Mouse (Mus musculus) lung, embryonic 15.5 days (tissue): Measurements from ENCODE around the gene Cds2. TPM values are rescaled to one million over a fixed set of nuclear protein-coding genes. Genes with fewer than 3 reads are reported as not detected.
"Not testable (repeated sequence)": the region's sequence is repeated elsewhere in the genome, so short reads cannot be mapped to it uniquely, and the experiment has no call there.

ENCODE experiments used
- ATAC-seq: fragments of 200-750 bp; cut with Nextera tagmentation; 2 replicates; pipeline ENCODE4 v1.8.0; 2017; ENCODE audit warnings: moderate number of reproducible peaks, borderline replicate concordance; ENCODE audit not compliant: low FRiP score, low TSS enrichment; ENCODE audit errors: extremely low read depth
- H3K27ac ChIP-seq: fragments of 300-500 bp; sonication (generic); 2 replicates; pipeline ENCODE4 v1.5.1; 2015; ENCODE audit warnings: moderate library complexity, mild to moderate bottlenecking, inconsistent platforms
- H3K27me3 ChIP-seq: fragments of 300-500 bp; sonication (generic); 2 replicates; pipeline ENCODE4 v1.6.1; 2015; ENCODE audit warnings: inconsistent platforms
- H3K36me3 ChIP-seq: fragments of 300-500 bp; sonication (generic); 2 replicates; pipeline ENCODE4 v1.6.1; 2015; ENCODE audit warnings: inconsistent platforms
- H3K4me1 ChIP-seq: fragments of 300-500 bp; sonication (generic); 2 replicates; pipeline ENCODE4 v1.6.1; 2015; ENCODE audit warnings: inconsistent platforms
- H3K4me2 ChIP-seq: fragments of 300-500 bp; sonication (generic); 2 replicates; pipeline ENCODE4 v1.6.1; 2015; ENCODE audit warnings: inconsistent platforms, mild to moderate bottlenecking, moderate library complexity
- H3K4me3 ChIP-seq: fragments of 300-500 bp; sonication (generic); 2 replicates; pipeline ENCODE4 v1.5.1; 2015; ENCODE audit warnings: mild to moderate bottlenecking, inconsistent platforms
- H3K9ac ChIP-seq: fragments of 300-500 bp; sonication (generic); 2 replicates; pipeline ENCODE4 v1.6.1; 2015; ENCODE audit warnings: inconsistent platforms
- H3K9me3 ChIP-seq: fragments of 300-500 bp; sonication (generic); 2 replicates; pipeline ENCODE4 v1.6.1; 2016; ENCODE audit warnings: inconsistent platforms
- WGBS: fragments of 180-500 bp; shearing (Covaris S2); methylation state at CpG from one replicate; pipeline ENCODE4 v1.1.7; 2015; 5-methylcytosine and 5-hydroxymethylcytosine counted together
- polyA plus RNA-seq: library from polyadenylated mRNA; unstranded; fragments of >200 nt; fragmentation: Nextera tagmentation; extraction: Ambion mirVana; gene quantifications from 2 replicates; pipeline ENCODE4 v1.2.1, GENCODE M21; 2015

Cds2 gene
- polyA plus RNA-seq, 1 experiment from 2014 or later: 24.4 TPM

GRCm38 (mm10) chr2:132305165-132305564, 42.2 kb downstream of the Cds2 start:
- no peak overlapping the region for H3K4me2 ChIP-seq
- no peaks in the 10 kb centered on the region for H3K4me1 ChIP-seq
- H3K9me3 ChIP-seq: no peaks in the 10 kb centered on the region
- H3K4me3 ChIP-seq: no peak overlapping the region
- 71% methylated on average over 7 of the region's 7 CpGs for WGBS
- H3K9ac ChIP-seq: no peak overlapping the region
- H3K27ac ChIP-seq: no peak overlapping the region
- no peak for ATAC-seq
- H3K27me3 ChIP-seq: no peaks in the 10 kb centered on the region
- peaks cover 39% of the 10 kb centered on the region for H3K36me3 ChIP-seq

- Histone ChIP-seq H3K36me3 (peaks cover 35% of the 10 kb centered on the region), H3K4me2 (no peak overlapping the region), H3K27me3 (no peaks in the 10 kb centered on the region), H3K9me3 (no peaks in the 10 kb centered on the region), H3K9ac (no peak overlapping the region), H3K27ac (no peak overlapping the region), H3K4me1 (no peaks in the 10 kb centered on the region), H3K4me3 (no peak overlapping the region)
- ATAC-seq: no peak
- WGBS: 41% methylated on average over 4 of the region's 4 CpGs
Measured at GRCm38 (mm10) chr2:132305988-132306387, 43.0 kb downstream of the Cds2 start.

GRCm38 (mm10) chr2:132307213-132307843, 44.4 kb downstream of the Cds2 start:
- no peak for ATAC-seq
- Histone ChIP-seq H3K27me3 (no peaks in the 10 kb centered on the region), H3K27ac (no peak overlapping the region), H3K4me3 (no peak overlapping the region), H3K9ac (no peak overlapping the region), H3K36me3 (peaks cover 21% of the 10 kb centered on the region; the same call in 1 of the 2 replicates), H3K9me3 (no peaks in the 10 kb centered on the region), H3K4me1 (no peaks in the 10 kb centered on the region), H3K4me2 (no peak overlapping the region)
- WGBS: 92% methylated on average over 11 of the region's 11 CpGs

- peaks cover 17% of the 10 kb centered on the region; the same call in 1 of the 2 replicates for H3K36me3 ChIP-seq
- 92% methylated on average over 6 of the region's 6 CpGs for WGBS
- ATAC-seq: no peak
Measured at GRCm38 (mm10) chr2:132308829-132309228, 45.9 kb downstream of the Cds2 start.

GRCm38 (mm10) chr2:132309398-132309930, 46.5 kb downstream of the Cds2 start:
- no peak for ATAC-seq
- peaks cover 14% of the 10 kb centered on the region; the same call in 1 of the 2 replicates for H3K36me3 ChIP-seq

More at GRCm38 (mm10) chr2:132308829-132309228, 45.9 kb downstream of the Cds2 start:
- Histone ChIP-seq H3K4me1 (no peaks in the 10 kb centered on the region), H3K27ac (no peak overlapping the region), H3K4me3 (no peak overlapping the region), H3K4me2 (no peak overlapping the region), H3K9me3 (no peaks in the 10 kb centered on the region), H3K27me3 (no peaks in the 10 kb centered on the region), H3K9ac (no peak overlapping the region)

GRCm38 (mm10) chr2:132312616-132313015, 49.7 kb downstream of the Cds2 start:
- Histone ChIP-seq H3K9me3 (no peaks in the 10 kb centered on the region), H3K4me1 (no peaks in the 10 kb centered on the region), H3K4me3 (no peak overlapping the region), H3K36me3 (no peaks in the 10 kb centered on the region), H3K4me2 (no peak overlapping the region), H3K27me3 (no peaks in the 10 kb centered on the region), H3K9ac (no peak overlapping the region), H3K27ac (no peak overlapping the region)
- WGBS: 74% methylated on average over 5 of the region's 5 CpGs
- ATAC-seq: no peak

More at GRCm38 (mm10) chr2:132309398-132309930, 46.5 kb downstream of the Cds2 start:
- Histone ChIP-seq H3K4me3 (no peak overlapping the region), H3K9ac (no peak overlapping the region), H3K27me3 (no peaks in the 10 kb centered on the region), H3K4me2 (no peak overlapping the region), H3K27ac (no peak overlapping the region), H3K4me1 (no peaks in the 10 kb centered on the region), H3K9me3 (no peaks in the 10 kb centered on the region)
- 91% methylated on average over 6 of the region's 6 CpGs for WGBS

- 92% methylated on average over 2 of the region's 2 CpGs for WGBS
- no peak for ATAC-seq
Measured at GRCm38 (mm10) chr2:132313568-132313967, 50.6 kb downstream of the Cds2 start.

GRCm38 (mm10) chr2:132314057-132314456, 51.1 kb downstream of the Cds2 start:
- not testable (repeated sequence) for H3K36me3 ChIP-seq, H3K27me3 ChIP-seq, H3K4me3 ChIP-seq, H3K9ac ChIP-seq, H3K4me2 ChIP-seq, H3K27ac ChIP-seq, H3K4me1 ChIP-seq, H3K9me3 ChIP-seq, ATAC-seq
- WGBS: 81% methylated on average over 8 of the region's 8 CpGs

More at GRCm38 (mm10) chr2:132313568-132313967, 50.6 kb downstream of the Cds2 start:
- Histone ChIP-seq H3K9ac (no peak overlapping the region), H3K4me3 (no peak overlapping the region), H3K9me3 (no peaks in the 10 kb centered on the region), H3K4me1 (no peaks in the 10 kb centered on the region), H3K4me2 (no peak overlapping the region), H3K36me3 (no peaks in the 10 kb centered on the region), H3K27me3 (no peaks in the 10 kb centered on the region), H3K27ac (no peak overlapping the region)

- Histone ChIP-seq H3K36me3 (no peaks in the 10 kb centered on the region), H3K4me2 (no peak overlapping the region), H3K4me1 (no peaks in the 10 kb centered on the region), H3K4me3 (no peak overlapping the region), H3K27ac (no peak overlapping the region), H3K9me3 (no peaks in the 10 kb centered on the region), H3K9ac (no peak overlapping the region), H3K27me3 (no peaks in the 10 kb centered on the region)
- WGBS: 37% methylated on average over 8 of the region's 8 CpGs
- ATAC-seq: peak; percentile 47; the same call in 1 of the 2 replicates
Measured at GRCm38 (mm10) chr2:132316041-132316808, 53.3 kb downstream of the Cds2 start.

GRCm38 (mm10) chr2:132317178-132317577, 54.2 kb downstream of the Cds2 start:
- no peak overlapping the region for H3K4me3 ChIP-seq
- H3K4me1 ChIP-seq: no peaks in the 10 kb centered on the region
- H3K27me3 ChIP-seq: no peaks in the 10 kb centered on the region
- H3K9me3 ChIP-seq: no peaks in the 10 kb centered on the region
- H3K27ac ChIP-seq: no peak overlapping the region
- 47% methylated on average over 1 of the region's 1 CpGs for WGBS
- H3K9ac ChIP-seq: no peak overlapping the region
- no peaks in the 10 kb centered on the region for H3K36me3 ChIP-seq
- no peak overlapping the region for H3K4me2 ChIP-seq
- no peak for ATAC-seq

GRCm38 (mm10) chr2:132320516-132320915, 57.6 kb downstream of the Cds2 start:
- no peak for ATAC-seq
- WGBS: 61% methylated on average over 5 of the region's 5 CpGs
- no peak overlapping the region for H3K4me3 ChIP-seq
- no peak overlapping the region for H3K4me2 ChIP-seq
- H3K27me3 ChIP-seq: no peaks in the 10 kb centered on the region
- no peak overlapping the region for H3K27ac ChIP-seq
- H3K36me3 ChIP-seq: no peaks in the 10 kb centered on the region
- no peaks in the 10 kb centered on the region for H3K4me1 ChIP-seq
- no peak overlapping the region for H3K9ac ChIP-seq
- no peaks in the 10 kb centered on the region for H3K9me3 ChIP-seq

- WGBS: 38% methylated on average over 4 of the region's 4 CpGs
- Histone ChIP-seq H3K27me3 (no peaks in the 10 kb centered on the region), H3K9me3 (no peaks in the 10 kb centered on the region), H3K4me1 (no peaks in the 10 kb centered on the region), H3K9ac (no peak overlapping the region), H3K4me2 (no peak overlapping the region), H3K27ac (no peak overlapping the region), H3K4me3 (no peak overlapping the region), H3K36me3 (no peaks in the 10 kb centered on the region)
- ATAC-seq: peak; percentile 59
Measured at GRCm38 (mm10) chr2:132323541-132323940, 60.6 kb downstream of the Cds2 start.
